Mouse (Mus musculus) kidney, adult 2 months (tissue): ENCODE results near the gene Ufc1.

ENCODE experiments used
- CTCF ChIP-seq: fragments of 200-500 bp; conservative IDR thresholded peaks from 2 replicates; pipeline ENCODE4 v1.5.1; 2011; ENCODE audit warnings: low read depth, mild to moderate bottlenecking, control low read depth, low read length, moderate library complexity, mixed read lengths; ENCODE audit not compliant: insufficient read depth, insufficient read length
- POLR2A ChIP-seq: fragments of 200-500 bp; IDR thresholded peaks from one replicate; pipeline ENCODE4 v1.6.1; 2011; ENCODE audit warnings: low read depth, low read length, control low read depth

GRCm38 (mm10) chr1:171250680-171251593, 43.9 kb downstream of the Ufc1 start, which contains the start of gene Ndufs2:
- TF ChIP-seq POLR2A, result no peak
- no peak for TF ChIP-seq CTCF
